Mouse (Mus musculus): ENCODE measurements around the gene Camsap1.
A peak's percentile ranks its signal among the peaks of the same experiment; 100 is the strongest.

Camsap1 gene

DNA sequence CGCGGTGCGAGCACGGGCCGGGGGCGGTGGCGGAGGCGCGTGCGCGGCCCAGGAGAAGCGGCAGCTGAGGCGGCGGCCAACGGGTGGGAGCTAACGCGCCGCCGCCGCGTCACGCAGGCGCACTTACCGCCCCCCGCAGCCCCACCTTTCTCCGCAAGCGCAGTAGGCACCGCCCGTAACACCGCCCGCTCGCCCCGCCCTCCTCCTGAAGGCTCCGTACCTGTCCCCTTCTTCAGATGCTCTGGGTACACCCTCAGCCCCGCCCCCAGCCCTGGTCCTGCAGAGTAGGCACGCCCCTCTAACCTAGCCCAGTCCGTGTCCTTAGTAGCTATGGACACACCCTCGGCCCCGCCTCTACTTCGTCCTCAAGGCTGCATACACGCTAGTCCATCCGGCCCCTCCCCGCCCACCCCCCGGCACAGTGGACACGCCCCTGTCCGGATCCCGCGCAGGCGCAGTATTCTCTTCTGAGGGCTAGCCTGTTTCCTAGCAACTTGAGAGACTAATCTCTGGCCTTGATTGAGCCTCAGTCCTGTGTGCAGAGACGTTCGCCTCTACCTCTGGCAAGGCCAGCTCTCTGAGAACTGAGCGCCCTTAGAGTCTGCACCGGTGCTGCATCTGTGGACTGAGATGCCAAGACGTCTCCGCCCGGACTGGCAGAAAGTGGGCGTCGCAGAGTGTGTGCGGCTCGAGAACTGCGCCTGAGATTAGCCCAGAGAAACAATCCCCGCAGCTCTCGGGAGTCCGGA lies at the start of gene Camsap1:
Gene Camsap1, minus strand, starts transcription at position 124 of the 749 bp plus-strand sequence.
- peak; percentile 100 for DNase-seq (ENCODE audit: low read depth, low spot score)

- peak; percentile 43 for DNase-seq (ENCODE audit: low read depth, low spot score)
These were observed 47.2 kb upstream of the Camsap1 start for GRCm38 (mm10) chr2:26030288-26030687.

DNA sequence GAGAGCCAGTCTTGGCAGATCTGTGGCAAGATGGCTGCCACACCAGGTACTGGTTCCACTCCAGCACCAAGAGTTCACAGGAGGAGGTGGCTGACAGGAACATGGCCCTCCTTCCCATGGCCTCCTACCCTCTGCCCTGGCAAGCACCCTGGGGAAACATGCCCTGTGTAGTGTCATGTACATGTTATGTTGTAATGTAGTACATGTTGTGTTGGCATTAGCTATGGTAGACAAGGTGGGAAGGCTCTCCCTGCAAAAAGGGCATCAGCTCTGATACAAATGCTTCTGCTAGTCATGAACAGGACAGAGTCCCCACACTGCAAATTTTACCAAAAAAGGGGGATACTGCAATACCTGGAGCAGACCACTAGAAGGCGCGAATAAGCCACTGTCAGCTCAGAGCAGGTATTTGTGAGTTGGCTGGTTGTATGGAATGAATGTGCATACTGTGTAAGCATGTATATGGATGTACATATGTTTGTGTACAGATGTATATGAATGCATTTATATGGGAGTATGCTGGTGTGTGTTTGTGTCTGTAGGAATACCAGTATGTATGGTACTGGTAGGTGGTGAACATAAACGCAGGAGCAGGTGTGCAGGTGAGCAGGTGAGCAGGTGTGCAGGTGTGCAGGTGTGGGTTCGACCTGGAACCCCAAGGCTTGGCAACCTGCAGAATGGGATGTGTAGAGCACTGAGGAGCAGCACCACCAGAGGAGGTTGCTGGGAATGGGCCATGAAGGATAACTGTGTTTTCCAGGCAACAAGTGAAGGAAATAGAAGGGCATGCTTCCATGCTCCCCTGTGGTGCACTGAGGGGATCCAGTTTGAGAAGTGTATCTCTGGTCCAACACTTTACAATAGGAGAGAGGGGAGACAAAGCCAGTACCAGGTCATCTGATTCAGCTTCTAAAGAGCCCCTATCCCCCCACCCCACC lies 41.3 kb upstream of the Camsap1 start:
- peak; percentile 55 for DNase-seq (ENCODE audit: low read depth, low spot score)

DNA sequence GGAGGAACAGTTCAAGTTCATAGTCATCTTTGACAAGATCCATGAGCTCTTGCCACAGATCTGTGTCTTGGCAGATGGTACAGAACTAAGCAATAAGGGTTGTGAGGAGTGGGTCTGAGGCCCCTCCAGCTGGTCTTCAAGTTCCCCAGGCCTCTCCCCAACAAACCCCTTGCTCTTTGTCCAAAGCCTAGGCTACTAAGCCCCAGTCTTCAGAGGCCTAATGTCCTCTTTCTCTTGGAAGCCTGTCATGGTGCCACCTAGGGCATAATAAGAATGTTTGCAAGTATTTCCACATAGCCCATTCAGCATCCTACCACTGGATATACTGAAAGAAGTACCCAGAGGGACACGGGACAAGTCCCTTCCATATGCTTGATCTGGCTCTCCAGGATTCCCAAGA lies 39.5 kb upstream of the Camsap1 start:
- no peak for DNase-seq (ENCODE audit: low read depth, low spot score)

DNA sequence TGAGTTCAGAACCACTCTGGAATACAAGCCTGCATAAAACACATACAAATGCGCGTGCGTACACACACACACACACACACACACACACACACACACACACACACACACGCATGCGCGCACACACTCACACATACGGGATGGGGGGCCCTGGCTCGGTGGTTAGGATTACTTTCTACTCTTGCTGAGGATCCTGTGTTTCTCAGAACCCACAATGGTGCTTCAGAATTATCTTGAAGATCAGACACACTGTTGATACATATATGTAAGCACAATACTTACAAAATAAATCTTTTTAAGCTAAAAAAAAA lies 39.1 kb upstream of the Camsap1 start:
- no peak for DNase-seq (ENCODE audit: low read depth, low spot score)

DNA sequence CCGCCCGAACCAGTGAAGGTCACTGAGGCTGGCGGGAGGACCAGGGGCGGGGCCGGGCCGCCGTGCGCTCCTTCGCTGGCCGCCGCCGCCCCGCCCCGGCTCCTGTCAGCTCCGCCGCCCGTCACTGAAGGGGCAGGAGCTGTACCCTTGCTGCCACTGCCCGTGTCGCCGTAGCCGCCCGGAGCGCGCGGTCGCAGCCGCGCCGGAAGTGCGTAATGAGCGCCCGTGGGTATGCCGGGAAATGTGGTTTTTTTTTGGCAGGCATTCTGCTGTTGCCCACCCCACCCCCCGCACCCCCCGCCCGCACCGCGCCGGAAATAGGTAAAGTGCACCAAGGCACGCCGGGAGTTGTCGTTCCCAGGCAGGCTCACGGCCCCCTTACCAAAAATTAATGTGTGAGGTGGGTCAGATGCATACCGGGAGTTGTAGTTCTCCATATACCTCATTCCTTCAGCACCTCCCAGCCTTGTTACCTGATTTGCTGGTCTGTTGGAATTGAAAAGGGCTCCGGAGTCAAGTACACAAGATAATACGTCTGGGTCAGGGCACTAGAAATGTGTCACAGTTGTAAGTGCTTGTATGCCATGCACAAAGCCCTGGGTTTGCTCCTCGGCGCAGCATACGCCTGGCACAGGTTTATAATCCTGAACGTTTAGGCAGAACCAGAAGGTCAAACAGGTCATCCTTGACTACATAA lies 38.6 kb upstream of the Camsap1 start, which contains the start of gene Ubac1:
Gene Ubac1, minus strand, starts transcription at position 187 of the 697 bp plus-strand sequence.
- DNase-seq (ENCODE audit: low read depth, low spot score) = peak; percentile 95

GRCm38 (mm10) chr2:26020714-26021560 lies 37.9 kb upstream of the Camsap1 start:
- peak; percentile 10 for DNase-seq (ENCODE audit: low read depth, low spot score)

DNA sequence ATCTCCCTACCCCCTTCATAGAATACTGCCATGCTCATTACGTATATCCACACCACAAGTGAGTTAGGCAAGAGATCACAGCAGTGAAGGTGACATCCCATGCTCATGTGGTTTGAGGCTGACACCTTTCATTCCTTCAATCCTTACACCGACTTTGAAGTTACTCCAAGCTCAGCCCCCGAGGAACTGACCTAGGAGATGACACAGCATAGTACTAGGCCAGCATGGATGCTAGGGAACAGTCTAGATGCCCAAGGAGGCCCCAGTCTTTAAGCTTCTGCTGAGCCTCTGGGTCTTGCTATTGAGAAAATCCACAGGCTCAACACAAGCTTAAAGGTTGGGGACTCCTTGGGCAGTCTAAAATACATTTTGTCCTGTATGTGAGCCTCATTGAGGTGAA lies 36.8 kb upstream of the Camsap1 start:
- no peak for DNase-seq (ENCODE audit: low read depth, low spot score)

- no peak for DNase-seq (ENCODE audit: low read depth, low spot score)
These were observed 34.2 kb upstream of the Camsap1 start for GRCm38 (mm10) chr2:26017326-26017725.

- DNase-seq (ENCODE audit: low read depth, low spot score) = no peak
These were observed 30.6 kb upstream of the Camsap1 start for GRCm38 (mm10) chr2:26013674-26014073.

DNA sequence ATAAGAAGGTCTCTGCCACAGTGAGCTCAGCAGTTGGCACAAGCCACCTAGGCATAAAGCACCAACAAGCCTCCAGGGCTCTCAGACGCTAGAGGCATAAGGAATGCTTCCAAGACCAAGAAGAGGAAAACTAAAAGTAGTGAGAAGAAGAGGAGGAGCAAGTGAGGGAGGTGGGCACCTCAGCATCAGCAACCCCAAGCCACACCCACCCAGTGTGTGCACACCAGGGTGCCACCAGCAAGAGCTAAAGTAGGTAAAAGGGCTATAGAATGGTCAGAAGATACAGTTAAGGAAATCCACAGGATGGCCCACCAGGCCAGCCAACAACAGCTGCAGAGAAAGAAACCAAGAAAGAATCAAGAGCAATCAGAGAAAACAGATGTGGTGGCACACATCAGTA lies 28.3 kb upstream of the Camsap1 start:
- no peak for DNase-seq (ENCODE audit: low read depth, low spot score)

DNA sequence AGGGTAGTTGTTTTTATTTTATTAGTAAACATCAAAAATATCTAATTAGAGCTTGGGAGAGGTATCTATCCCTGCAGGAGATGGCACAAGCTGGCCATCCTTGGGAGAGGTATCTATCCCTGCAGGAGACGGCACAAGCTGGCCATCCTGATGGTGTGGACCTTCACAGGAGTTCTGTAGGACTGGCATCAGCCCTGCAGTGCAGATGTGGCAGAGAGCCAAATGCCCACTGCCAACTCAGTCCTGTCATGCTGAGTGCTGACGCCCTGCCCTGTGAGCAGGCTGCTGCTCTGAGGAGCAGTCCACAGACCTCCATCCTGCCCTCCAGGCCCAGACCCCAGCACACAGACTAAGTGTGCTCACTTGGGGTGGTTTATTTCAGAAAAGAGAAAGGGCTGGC lies 18.9 kb upstream of the Camsap1 start:
- DNase-seq (ENCODE audit: low read depth, low spot score) = no peak

DNA sequence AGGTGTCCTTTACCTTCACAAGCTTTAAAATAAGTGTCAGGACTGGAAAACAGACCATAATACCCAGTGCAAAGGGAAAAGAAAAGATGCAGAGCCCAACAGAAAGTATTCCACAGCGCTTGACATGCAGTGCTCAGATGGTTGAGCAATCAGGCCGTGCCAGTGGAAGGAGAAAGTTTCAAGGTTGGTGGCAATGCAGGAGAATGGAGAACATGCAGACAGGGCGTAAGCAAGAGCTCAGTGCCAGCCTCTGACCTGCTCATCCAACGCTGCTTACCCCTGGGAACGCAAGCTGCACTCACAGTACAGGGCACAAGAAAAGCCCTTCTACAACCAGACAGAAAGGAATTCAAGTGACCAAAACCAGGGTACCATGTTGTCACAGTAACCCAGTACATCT lies 18.1 kb upstream of the Camsap1 start:
- DNase-seq (ENCODE audit: low read depth, low spot score) = no peak

- DNase-seq (ENCODE audit: low read depth, low spot score) = no peak
These were observed 14.6 kb upstream of the Camsap1 start for GRCm38 (mm10) chr2:25997716-25998115.

DNA sequence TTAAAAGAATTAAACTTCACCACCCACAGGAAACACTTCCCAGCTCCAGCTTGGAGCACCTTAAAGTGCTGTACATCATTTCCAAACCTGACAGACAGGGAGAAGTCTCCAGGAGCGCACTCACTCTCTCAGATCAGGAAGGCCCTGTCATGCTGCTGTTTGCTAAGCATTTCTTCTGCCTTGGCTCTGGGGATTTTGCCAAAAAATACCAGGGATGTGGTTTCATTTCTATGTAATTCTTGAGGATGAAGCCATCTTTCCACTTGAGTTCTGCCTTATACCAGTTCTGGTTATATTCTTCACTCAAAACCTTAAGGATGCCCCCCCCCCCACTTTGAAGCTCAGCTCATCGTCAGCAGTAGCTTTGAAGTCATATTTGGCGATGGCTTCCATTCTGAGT lies 11.7 kb upstream of the Camsap1 start:
- no peak for DNase-seq (ENCODE audit: low read depth, low spot score)

GRCm38 (mm10) chr2:25992285-25992684 lies 9.2 kb upstream of the Camsap1 start:
- no peak for DNase-seq (ENCODE audit: low read depth, low spot score)

DNA sequence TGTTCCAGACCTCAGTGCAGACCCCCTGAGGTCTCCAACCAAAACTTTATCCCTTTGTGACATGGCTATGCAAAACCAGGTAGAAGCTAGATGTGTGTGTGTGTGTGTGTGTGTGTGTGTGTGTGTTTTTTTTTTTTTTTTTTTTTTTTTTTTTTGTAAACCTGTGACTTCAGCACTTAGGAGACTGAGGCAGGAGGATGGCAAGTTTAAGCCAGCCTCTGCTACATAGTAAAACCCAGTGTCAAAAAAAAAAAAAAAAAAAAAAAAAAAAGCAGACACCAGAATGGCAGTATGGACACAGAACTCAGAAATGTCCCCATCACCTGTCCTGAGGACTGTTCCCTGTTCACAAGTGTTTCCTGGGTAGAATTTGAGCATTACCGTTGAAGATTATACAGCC lies 6.6 kb upstream of the Camsap1 start:
- no peak for DNase-seq (ENCODE audit: low read depth, low spot score)

GRCm38 (mm10) chr2:25987817-25988216 lies 4.7 kb upstream of the Camsap1 start:
- DNase-seq (ENCODE audit: low read depth, low spot score) = no peak

DNA sequence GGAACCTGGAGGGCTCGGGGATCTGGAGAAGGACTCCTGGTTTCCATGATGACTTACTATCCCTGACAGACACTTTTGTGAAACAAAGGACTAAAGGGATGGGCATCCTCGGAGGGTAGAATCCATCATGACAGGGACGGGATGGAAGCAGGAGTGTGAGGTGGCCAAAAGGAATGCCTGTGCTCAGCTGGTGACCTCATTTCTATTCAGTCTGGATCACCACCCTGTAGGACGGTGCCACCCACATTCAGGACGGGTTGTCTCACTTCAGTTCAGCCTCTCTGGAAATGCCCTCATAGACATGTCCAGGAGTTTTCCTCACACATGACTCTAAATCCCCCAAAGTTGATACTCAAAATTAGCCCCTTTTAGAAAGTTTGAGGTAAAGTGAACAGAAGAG lies 3.5 kb upstream of the Camsap1 start:
- no peak for DNase-seq (ENCODE audit: low read depth, low spot score)

GRCm38 (mm10) chr2:25982426-25983091 lies 523 bp downstream of the Camsap1 start:
- peak; percentile 53 for DNase-seq (ENCODE audit: low read depth, low spot score)

DNA sequence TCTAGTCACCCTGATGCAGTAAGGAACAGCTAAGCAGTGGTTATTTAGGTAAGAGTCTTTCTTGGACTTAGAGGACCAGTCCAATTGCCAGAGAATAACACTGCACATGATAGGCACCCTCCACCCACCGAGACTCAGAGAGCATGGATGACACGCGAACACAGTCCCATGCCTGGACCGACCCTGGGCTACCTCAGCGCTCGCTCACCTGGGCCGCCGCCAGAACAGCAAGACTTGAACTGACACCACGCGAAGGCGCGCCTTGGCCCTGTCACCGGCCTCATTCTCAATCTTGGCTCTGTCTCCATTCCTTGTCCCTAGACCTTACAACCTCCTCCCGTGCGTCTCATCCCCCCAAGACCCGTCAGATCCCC lies 1.0 kb downstream of the Camsap1 start:
- peak; percentile 59 for DNase-seq (ENCODE audit: low read depth, low spot score)
